Mouse (Mus musculus) intestine, embryonic 14.5 days (tissue): ENCODE data around the gene Galk1. TPM values are rescaled to one million over a fixed set of nuclear protein-coding genes. Genes with fewer than 3 reads are reported as not detected.

Source experiments
- ATAC-seq: fragments of 200-750 bp; cut with Nextera tagmentation; replicated peaks from 2 replicates; pipeline ENCODE4 v1.8.0; 2017; ENCODE audit warnings: low read depth, moderate number of reproducible peaks, moderate TSS enrichment, moderate library complexity; ENCODE audit not compliant: low FRiP score, low TSS enrichment
- DNase-seq: peaks from one replicate; pipeline ENCODE4 v3.0.0-alpha.2; 2018; ENCODE audit warnings: low spot score
- H3K27ac ChIP-seq: fragments of 300-500 bp; sonication (generic); 2 replicates; pipeline ENCODE4 v1.5.1; 2014; ENCODE audit warnings: low read depth, mild to moderate bottlenecking, control low read depth
- H3K27me3 ChIP-seq: fragments of 300-500 bp; sonication (generic); replicated peaks from 2 replicates; pipeline ENCODE4 v1.6.1; 2014; ENCODE audit warnings: low read length, control low read depth; ENCODE audit not compliant: control insufficient read depth, insufficient read depth
- H3K36me3 ChIP-seq: fragments of 300-500 bp; sonication (generic); 2 replicates; pipeline ENCODE4 v1.6.1; 2014; ENCODE audit warnings: low read length, control low read depth; ENCODE audit not compliant: control insufficient read depth, insufficient read depth
- H3K4me1 ChIP-seq: fragments of 300-500 bp; sonication (generic); replicated peaks from 2 replicates; pipeline ENCODE4 v1.6.1; 2014; ENCODE audit warnings: low read length, control low read depth, mixed read lengths; ENCODE audit not compliant: control insufficient read depth, insufficient read depth
- H3K4me2 ChIP-seq: fragments of 300-500 bp; sonication (generic); 2 replicates; pipeline ENCODE4 v1.6.1; 2014; ENCODE audit warnings: low read length
- H3K4me3 ChIP-seq: fragments of 300-500 bp; sonication (generic); 2 replicates; pipeline ENCODE4 v1.5.1; 2014; ENCODE audit warnings: low read depth, low read length, control low read depth, mixed read lengths
- H3K9ac ChIP-seq: fragments of 300-500 bp; sonication (generic); 2 replicates; pipeline ENCODE4 v1.6.1; 2014; ENCODE audit warnings: mild to moderate bottlenecking, low read length
- H3K9me3 ChIP-seq: fragments of 300-500 bp; sonication (generic); 2 replicates; pipeline ENCODE4 v1.6.1; 2016; ENCODE audit warnings: low read length, control low read depth; ENCODE audit not compliant: control insufficient read depth
- whole genome bisulfite sequencing: fragments of 180-500 bp; shearing (Covaris S2); extraction: QIAGEN DNeasy Blood & Tissue Kit; methylation state at CpG from one replicate; pipeline ENCODE4 v1.1.7; 2014; 5-methylcytosine and 5-hydroxymethylcytosine counted together
- polyA plus RNA-seq: library from polyadenylated mRNA; unstranded; fragments of >200 nt; fragmentation: Nextera tagmentation; extraction: Ambion mirVana; gene quantifications from 2 replicates; pipeline ENCODE4 v1.2.1, GENCODE M21; 2014

Galk1 gene
- polyA plus RNA-seq, 1 experiment from 2014 or later = 236 TPM

DNA sequence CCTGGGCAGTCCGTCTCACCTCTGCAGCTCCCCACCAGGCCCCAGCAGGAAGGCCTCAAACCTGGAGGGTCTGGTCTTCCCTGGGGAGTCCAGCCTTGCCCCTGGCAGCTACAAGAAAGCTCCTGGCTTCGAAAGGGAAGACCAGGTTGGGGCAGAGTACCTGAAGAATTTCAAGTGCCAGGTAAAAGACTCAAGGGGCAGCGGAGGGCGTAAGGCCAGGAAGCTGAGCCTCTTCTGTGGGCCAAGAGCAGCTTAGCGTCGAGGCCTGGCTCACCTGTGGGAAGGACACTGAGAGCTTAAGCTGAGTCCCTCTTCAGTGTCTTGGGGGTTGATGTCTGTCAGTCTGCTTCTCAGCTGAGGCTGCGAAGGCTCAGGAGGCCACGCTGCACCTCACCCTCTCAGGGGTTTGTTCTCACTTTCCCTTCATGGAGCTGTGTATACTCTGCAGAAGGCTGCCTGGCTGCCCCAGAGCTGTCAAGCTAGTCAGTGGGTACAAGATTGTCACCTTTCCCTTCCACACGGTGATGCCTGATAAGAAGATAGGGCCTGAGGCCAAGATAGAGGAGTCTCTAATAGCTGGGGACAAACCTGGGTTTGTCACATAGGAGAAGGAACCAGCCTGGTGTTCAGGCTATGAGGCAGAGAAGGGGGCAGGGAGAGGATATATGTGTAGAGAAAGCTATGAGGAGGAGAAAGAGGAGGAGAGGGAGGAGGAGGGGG, 41.2 kb upstream of the Galk1 start:
- Histone ChIP-seq H3K9ac (no peak overlapping the region), H3K4me2 (no peak overlapping the region), H3K27ac (no peak overlapping the region), H3K36me3 (peaks cover 98% of the 10 kb centered on the region), H3K4me3 (no peak overlapping the region), H3K9me3 (no peaks in the 10 kb centered on the region), H3K4me1 (no peaks in the 10 kb centered on the region), H3K27me3 (no peaks in the 10 kb centered on the region)
- ATAC-seq (no peak), DNase-seq (no peak)
- WGBS = 94% methylated on average over 9 of the region's 9 CpGs

DNA sequence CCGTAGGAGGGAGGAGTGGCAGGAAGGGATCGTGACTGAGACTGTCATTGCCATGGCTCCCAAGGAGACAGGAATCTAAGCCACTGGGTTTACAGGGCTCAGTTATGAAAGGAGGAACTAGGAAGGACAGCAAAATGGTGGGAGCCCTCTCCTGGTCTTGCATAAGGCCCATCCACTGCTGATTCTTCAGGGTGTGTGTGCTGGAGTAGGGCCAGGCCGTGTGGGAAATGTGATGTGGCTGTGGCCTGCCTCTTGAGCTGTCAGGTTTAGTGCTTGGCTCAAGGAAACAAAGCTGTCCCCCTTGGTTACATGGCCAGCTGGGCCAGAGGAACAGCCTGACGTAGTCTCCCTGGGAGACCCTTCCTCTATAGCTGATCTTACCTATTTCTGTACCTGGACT, 37.7 kb upstream of the Galk1 start:
- no peaks in the 10 kb centered on the region for H3K27me3 ChIP-seq
- ATAC-seq (no peak), DNase-seq (no peak)
- H3K4me3 ChIP-seq = no peak overlapping the region
- no peak overlapping the region for H3K9ac ChIP-seq
- H3K4me1 ChIP-seq = no peaks in the 10 kb centered on the region
- WGBS = 86% methylated on average over 4 of the region's 4 CpGs
- no peak overlapping the region for H3K27ac ChIP-seq
- H3K36me3 ChIP-seq = peaks cover 94% of the 10 kb centered on the region
- no peaks in the 10 kb centered on the region for H3K9me3 ChIP-seq
- H3K4me2 ChIP-seq = no peak overlapping the region

DNA sequence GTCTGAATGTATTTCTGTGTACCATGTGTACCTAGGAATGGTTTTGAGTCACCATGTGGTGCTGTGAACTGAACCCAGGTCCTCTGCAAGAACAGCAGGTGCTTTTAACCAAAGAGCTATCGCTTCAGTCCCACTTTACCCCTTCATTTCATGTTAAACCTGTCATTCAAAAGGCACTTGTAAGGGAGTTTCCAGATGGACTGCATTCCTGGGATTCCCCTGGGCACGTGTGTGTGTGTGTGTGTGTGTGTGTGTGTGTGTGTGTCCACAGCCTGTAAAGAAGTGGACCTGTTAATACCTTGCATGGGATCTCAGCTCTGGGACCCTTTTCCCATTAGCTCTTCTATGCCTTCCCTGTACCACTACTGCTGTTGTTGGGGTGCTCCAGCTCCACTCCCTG, 37.1 kb upstream of the Galk1 start:
- H3K27me3 ChIP-seq = no peaks in the 10 kb centered on the region
- peaks cover 94% of the 10 kb centered on the region for H3K36me3 ChIP-seq
- no peak overlapping the region for H3K9ac ChIP-seq
- no peak overlapping the region for H3K27ac ChIP-seq
- WGBS = 75% methylated on average over 2 of the region's 2 CpGs
- no peak overlapping the region for H3K4me3 ChIP-seq
- H3K4me2 ChIP-seq = no peak overlapping the region
- DNase-seq = no peak
- no peaks in the 10 kb centered on the region for H3K4me1 ChIP-seq
- no peaks in the 10 kb centered on the region for H3K9me3 ChIP-seq
- no peak for ATAC-seq

DNA sequence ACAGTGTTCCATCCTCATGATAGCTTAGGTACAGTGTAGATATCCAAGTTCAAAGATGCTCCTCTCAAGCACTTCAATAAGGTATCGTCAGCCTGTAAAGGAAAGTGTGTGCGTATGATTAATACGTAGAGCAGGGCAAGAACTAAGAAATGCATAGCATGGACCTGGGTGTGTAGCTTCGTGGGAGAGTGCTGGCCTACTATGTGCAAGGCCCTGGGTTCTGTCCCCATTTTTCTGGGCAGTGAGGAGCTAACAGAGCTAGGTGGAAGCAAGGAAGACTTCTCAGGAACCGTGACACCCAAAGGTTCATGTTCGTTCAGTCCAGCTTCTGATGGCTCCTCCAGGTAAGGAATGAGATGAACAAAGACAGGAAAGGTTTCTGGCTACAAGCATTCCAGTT, 32.7 kb upstream of the Galk1 start:
- no peak for ATAC-seq
- H3K36me3 ChIP-seq = peaks cover 66% of the 10 kb centered on the region
- 96% methylated on average over 6 of the region's 6 CpGs for WGBS

DNA sequence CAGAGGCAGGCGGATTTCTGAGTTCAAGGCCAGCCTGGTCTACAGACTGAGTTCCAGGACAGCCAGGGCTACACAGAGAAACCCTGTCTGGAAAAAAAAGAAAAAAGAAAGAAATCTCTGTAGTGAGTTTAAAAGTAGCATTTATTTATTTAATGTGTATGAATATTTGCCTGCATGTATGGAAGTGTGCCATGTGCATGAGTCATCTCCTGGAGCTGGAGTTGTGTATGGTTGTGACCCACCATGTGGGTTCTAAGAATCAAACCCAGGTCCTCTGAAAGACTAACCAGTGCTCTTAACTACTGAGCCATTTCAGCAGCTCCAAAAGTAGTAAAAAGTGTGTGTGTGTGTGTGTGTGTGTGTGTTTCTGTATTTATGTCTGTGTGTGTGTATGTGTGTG, 30.8 kb upstream of the Galk1 start:
- Histone ChIP-seq H3K4me1 (no peaks in the 10 kb centered on the region), H3K9me3 (no peaks in the 10 kb centered on the region), H3K27me3 (no peaks in the 10 kb centered on the region), H3K36me3 (peaks cover 64% of the 10 kb centered on the region), H3K4me3 (no peak overlapping the region), H3K27ac (no peak overlapping the region), H3K9ac (no peak overlapping the region), H3K4me2 (no peak overlapping the region)
- 100% methylated on average over 1 of the region's 1 CpGs for WGBS
- ATAC-seq (no peak), DNase-seq (no peak)

More for the DNA sequence above, 32.7 kb upstream of the Galk1 start:
- DNase-seq = no peak
- no peaks in the 10 kb centered on the region for H3K27me3 ChIP-seq
- no peak overlapping the region for H3K9ac ChIP-seq
- H3K27ac ChIP-seq = no peak overlapping the region
- H3K4me2 ChIP-seq = no peak overlapping the region
- no peaks in the 10 kb centered on the region for H3K4me1 ChIP-seq
- no peak overlapping the region for H3K4me3 ChIP-seq
- no peaks in the 10 kb centered on the region for H3K9me3 ChIP-seq

DNA sequence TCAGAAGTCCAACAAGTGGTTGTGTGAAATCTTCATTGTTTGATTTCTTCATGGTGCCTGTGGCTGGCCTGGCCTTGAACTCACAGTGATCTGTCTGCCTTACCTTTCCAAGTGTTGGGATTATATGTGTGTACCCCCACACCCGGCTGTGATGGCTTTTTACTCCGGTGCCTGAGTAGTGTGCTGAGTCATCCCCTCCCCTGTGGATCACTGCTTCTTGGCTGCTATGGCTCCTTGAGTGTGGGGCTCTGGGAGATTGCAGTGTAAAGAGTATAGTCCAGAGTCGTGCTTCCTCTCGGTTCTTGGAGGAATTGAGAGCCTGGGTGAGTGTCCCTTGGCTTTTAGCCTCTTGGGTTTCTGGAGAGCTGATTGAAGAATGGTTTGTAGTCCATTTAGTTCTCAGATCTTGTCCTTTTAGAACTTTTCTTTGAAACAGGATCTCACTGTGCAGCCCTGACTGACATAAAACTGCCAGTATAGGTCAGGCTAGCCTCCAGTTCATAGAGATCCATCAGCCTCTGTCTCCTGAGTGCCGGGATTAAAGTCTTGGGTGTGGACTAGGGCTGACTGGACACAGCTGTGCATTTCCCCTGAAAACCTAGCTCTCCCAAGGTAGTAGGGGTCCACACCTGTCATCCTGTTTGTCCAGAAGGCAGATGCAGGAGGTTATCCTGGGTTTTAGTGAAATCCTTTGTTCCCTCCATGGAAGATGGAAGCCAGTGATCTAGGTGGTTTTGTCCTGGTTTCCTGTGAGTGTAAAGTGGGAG, 30.0 kb upstream of the Galk1 start:
- Histone ChIP-seq H3K4me2 (no peak overlapping the region), H3K9ac (no peak overlapping the region), H3K36me3 (peaks cover 56% of the 10 kb centered on the region), H3K27ac (no peak overlapping the region), H3K9me3 (no peaks in the 10 kb centered on the region), H3K27me3 (no peaks in the 10 kb centered on the region), H3K4me3 (no peak overlapping the region), H3K4me1 (no peaks in the 10 kb centered on the region)
- ATAC-seq (no peak), DNase-seq (no peak)
- WGBS = 85% methylated on average over 5 of the region's 5 CpGs

DNA sequence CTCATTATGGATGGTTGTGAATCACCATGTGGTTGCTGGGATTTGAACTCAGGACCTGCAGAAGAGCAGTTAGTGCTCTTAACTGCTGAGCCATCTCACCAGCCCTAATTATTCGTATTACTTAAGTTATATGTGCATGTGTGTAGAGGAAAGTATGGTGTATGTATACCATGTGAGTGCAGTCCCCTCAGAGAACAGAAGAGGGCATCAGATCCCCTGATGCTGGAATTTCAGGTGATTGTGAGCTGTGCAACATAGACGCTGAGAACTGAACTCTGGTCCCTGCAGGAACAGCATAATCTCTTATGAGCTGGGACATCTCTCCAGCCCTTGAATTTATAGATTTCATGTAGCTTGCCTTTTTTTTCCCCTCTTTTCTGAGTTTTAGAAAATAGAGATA, 29.3 kb upstream of the Galk1 start:
- Histone ChIP-seq H3K4me2 (no peak overlapping the region), H3K4me1 (no peaks in the 10 kb centered on the region), H3K9ac (no peak overlapping the region), H3K27ac (no peak overlapping the region), H3K4me3 (no peak overlapping the region), H3K27me3 (no peaks in the 10 kb centered on the region), H3K9me3 (no peaks in the 10 kb centered on the region), H3K36me3 (peaks cover 49% of the 10 kb centered on the region)
- no peak for ATAC-seq
- WGBS = 94% methylated on average over 2 of the region's 2 CpGs
- DNase-seq = no peak

DNA sequence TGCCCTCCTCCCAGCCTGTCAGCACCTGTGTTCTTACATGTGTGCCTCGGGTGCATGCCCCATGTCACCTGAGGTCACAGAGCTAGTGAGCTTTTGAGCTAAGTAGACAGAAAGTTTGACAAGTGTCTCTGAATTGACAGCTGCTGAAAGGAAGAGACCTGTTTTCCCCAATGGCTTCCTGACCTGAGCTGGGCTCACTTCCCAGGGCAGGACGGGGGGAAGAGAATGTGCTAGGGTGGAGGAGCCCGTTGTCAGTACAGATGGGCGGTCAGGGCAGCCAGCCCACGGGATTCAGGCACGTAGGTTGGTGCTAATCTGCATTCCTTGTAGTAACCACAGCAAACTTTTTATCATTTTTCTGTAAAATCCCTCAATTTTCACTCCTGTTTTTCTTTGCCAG, 28.1 kb upstream of the Galk1 start:
- ATAC-seq (no peak), DNase-seq (no peak)
- no peaks in the 10 kb centered on the region for H3K27me3 ChIP-seq
- no peak overlapping the region for H3K9ac ChIP-seq
- H3K27ac ChIP-seq = no peak overlapping the region
- no peak overlapping the region for H3K4me3 ChIP-seq
- no peak overlapping the region for H3K4me2 ChIP-seq
- WGBS = 86% methylated on average over 6 of the region's 6 CpGs
- H3K4me1 ChIP-seq = no peaks in the 10 kb centered on the region
- H3K36me3 ChIP-seq = peaks cover 42% of the 10 kb centered on the region
- no peaks in the 10 kb centered on the region for H3K9me3 ChIP-seq

DNA sequence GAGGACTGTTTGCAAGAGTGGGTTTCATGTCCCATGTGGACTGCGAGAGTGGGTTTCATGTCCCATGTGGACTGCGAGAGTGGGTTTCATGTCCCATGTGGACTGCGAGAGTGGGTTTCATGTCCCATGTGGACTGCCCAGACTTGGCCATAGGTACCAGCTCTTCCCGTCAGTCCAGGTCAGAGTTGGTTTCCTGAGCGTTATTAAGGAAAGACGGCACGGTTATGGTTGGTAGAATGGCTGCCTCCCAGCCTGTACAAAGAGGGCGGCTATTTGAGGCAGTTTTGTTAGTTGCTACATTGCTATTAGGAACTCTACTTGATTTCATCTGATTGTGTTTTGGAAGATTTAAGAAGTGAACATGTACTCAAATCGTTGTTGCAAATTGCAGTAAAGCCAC, 25.3 kb upstream of the Galk1 start:
- DNase-seq = no peak
- peaks cover 32% of the 10 kb centered on the region for H3K36me3 ChIP-seq
- H3K4me1 ChIP-seq = no peaks in the 10 kb centered on the region
- H3K9me3 ChIP-seq = no peaks in the 10 kb centered on the region
- no peak overlapping the region for H3K9ac ChIP-seq
- H3K4me3 ChIP-seq = no peak overlapping the region
- 94% methylated on average over 9 of the region's 9 CpGs for WGBS
- H3K27ac ChIP-seq = no peak overlapping the region
- no peaks in the 10 kb centered on the region for H3K27me3 ChIP-seq
- ATAC-seq = no peak
- no peak overlapping the region for H3K4me2 ChIP-seq
